Mouse (Mus musculus) left cerebral cortex, adult 18-20 months (tissue): ENCODE results near the gene Ddx10. TPM values are rescaled to one million over a fixed set of nuclear protein-coding genes. Genes with fewer than 3 reads are reported as not detected.

Experiments used
- total RNA-seq, 2 experiments: library from RNA; stranded (reverse); gene quantifications; 2 replicates each; pipeline ENCODE4 v1.2.3; 2021

Ddx10 gene
- total RNA-seq, 2 experiments from 2014 or later, result 20.8 to 22.7 TPM

Other genes starting within 250 kb of the Ddx10 start
- 10 to 100 TPM; 26.8 to 31.3 TPM for gene Exph5, start 53.6 kb upstream of the Ddx10 start, total RNA-seq
- gene Kdelc2, start 136.0 kb upstream of the Ddx10 start, total RNA-seq, result 1 to 10 TPM; 6.0 to 6.9 TPM
- 1 to 10 TPM in 1 of 2 experiments, under 1 TPM in 1; 0.35 to 1.4 TPM for gene 4930550C14Rik, start 154.3 kb upstream of the Ddx10 start, total RNA-seq